Mouse (Mus musculus): Measurements from ENCODE around the gene 4930556J24Rik.

GRCm38 (mm10) chr11:3933756-3934285 lies 42.8 kb downstream of the 4930556J24Rik start:
- TF ChIP-seq ZC3H11A (IDR thresholded peaks at IDR 0.05; ENCODE audit: borderline replicate concordance, low read depth, low read length), result no peak
- no peak for TF ChIP-seq MAFK (IDR thresholded peaks at IDR 0.05; ENCODE audit: insufficient read depth, low read depth, low read length)
- TF ChIP-seq CHD2 (IDR thresholded peaks at IDR 0.05; ENCODE audit: low read depth, low read length), result no peak
- no peak for TF ChIP-seq HCFC1 (IDR thresholded peaks at IDR 0.05; ENCODE audit: borderline replicate concordance, insufficient read depth, low read length)

Data from ES-E14 (cell line).